In genomic region chr9:55150279-55150726, GRCm38 (mm10) we compare ENCODE assay signal across 8 mouse cellular contexts. TPM values are rescaled to one million over a fixed set of nuclear protein-coding genes. Genes with fewer than 3 reads are reported as not detected.
DNase-seq lines count a peak whose midpoint lies in the region; ATAC-seq lines count a peak whose summit lies in the region.

No protein-coding gene starts in this region.

- peaks cover 15% of the 10 kb centered on the region for H3K4me1 ChIP-seq in liver, embryonic 11.5 days (replicated peaks; ENCODE audit: control insufficient read depth, insufficient read depth, low read length)
- H3K4me1 ChIP-seq in neural tube, embryonic 13.5 days (replicated peaks): peaks cover 39% of the 10 kb centered on the region

- 0 out of 2 replicates have a peak overlapping the region, but pooled peaks have one; percentile 64 for H3K27ac ChIP-seq in liver, embryonic 11.5 days (ENCODE audit: low read depth, low read length)
- 0 out of 2 replicates have a peak overlapping the region, but pooled peaks have one; percentile 89 for H3K27ac ChIP-seq in neural tube, embryonic 13.5 days (replicated peaks)

- H3K36me3 ChIP-seq in liver, embryonic 11.5 days (ENCODE audit: control insufficient read depth, insufficient read depth, low read length): no peaks in the 10 kb centered on the region
- H3K36me3 ChIP-seq in neural tube, embryonic 13.5 days: 0 out of 2 replicates have a peak, but pooled peaks cover 3% of the 10 kb centered on the region

- H3K27me3 ChIP-seq in liver, embryonic 11.5 days (replicated peaks; ENCODE audit: control insufficient read depth, insufficient read depth, low read length): no peaks in the 10 kb centered on the region
- no peaks in the 10 kb centered on the region for H3K27me3 ChIP-seq in neural tube, embryonic 13.5 days

- peak overlapping the region; percentile 85 for H3K4me2 ChIP-seq in liver, embryonic 11.5 days
- H3K4me2 ChIP-seq in neural tube, embryonic 13.5 days: peak overlapping the region; percentile 90

- ATAC-seq in liver, embryonic 11.5 days (replicated peaks; ENCODE audit: low FRiP score): no peak
- no peak for ATAC-seq in neural tube, embryonic 13.5 days (ENCODE audit: low read depth)
- no peak for ATAC-seq in megakaryocyte-erythroid progenitor cell, adult 5-6 weeks (replicated peaks; ENCODE audit: low FRiP score, low TSS enrichment, poor library complexity, severe bottlenecking)

- peak; percentile 46 for DNase-seq in adrenal gland, postnatal 14 days
- DNase-seq in adrenal gland, adult (ENCODE audit: inconsistent age in 2 of 2, low spot score in 1 of 2): no peak
- DNase-seq in right cerebral cortex, postnatal 25 days: peak; percentile 20
- DNase-seq in right cerebral cortex, adult 18-20 months: no peak
- DNase-seq in forelimb bud, embryonic 11.5 days (ENCODE audit: low read depth, low spot score): peak; percentile 16
- DNase-seq in liver, embryonic 11.5 days (ENCODE audit: low spot score): no peak

- no peaks in the 10 kb centered on the region for H3K9me3 ChIP-seq in liver, embryonic 11.5 days (ENCODE audit: control insufficient read depth, low read length)
- H3K9me3 ChIP-seq in neural tube, embryonic 13.5 days: no peaks in the 10 kb centered on the region

- 2% methylated on average over 13 of the region's 13 CpGs for WGBS in liver, embryonic 11.5 days
- WGBS in neural tube, embryonic 13.5 days: 3% methylated on average over 13 of the region's 13 CpGs

- peak overlapping the region; percentile 68 for H3K4me3 ChIP-seq in liver, embryonic 11.5 days (ENCODE audit: low read depth, low read length)
- H3K4me3 ChIP-seq in neural tube, embryonic 13.5 days: peak overlapping the region; percentile 95

- peak overlapping the region; percentile 95 for H3K9ac ChIP-seq in liver, embryonic 11.5 days (ENCODE audit: low read depth, low read length)
- peak overlapping the region; percentile 98 for H3K9ac ChIP-seq in neural tube, embryonic 13.5 days

RNA-seq across cellular contexts. Expression of gene Ube2q2, which starts 1.6 kb away (rescaled TPM):
- 46.7 and 47.5 TPM in 2 replicates for total RNA-seq in adrenal gland, postnatal 14 days (2021)
- polyA plus RNA-seq in liver, embryonic 11.5 days (2014; fragmentation: Nextera tagmentation; extraction: Ambion mirVana): 34.8 and 36.9 TPM in 2 replicates
- 48.0 and 48.4 TPM in 2 replicates for polyA plus RNA-seq in neural tube, embryonic 13.5 days (2015; fragmentation: Nextera tagmentation; extraction: Ambion mirVana)
- 29.3 and 49.5 TPM in 2 replicates for total RNA-seq in megakaryocyte-erythroid progenitor cell, adult 5-6 weeks (2014; fragmentation: Nextera tagmentation)
- 69.1 and 69.4 TPM in 2 replicates for total RNA-seq in megakaryocyte-erythroid progenitor cell, adult 5-6 weeks (2017)

RNA-seq across cellular contexts. Expression of gene Fbxo22, which starts 58.4 kb away (rescaled TPM):
- total RNA-seq in adrenal gland, postnatal 14 days (2021): 27.5 and 31.5 TPM in 2 replicates
- 52.0 and 57.9 TPM in 2 replicates for polyA plus RNA-seq in liver, embryonic 11.5 days (2014; fragmentation: Nextera tagmentation; extraction: Ambion mirVana)
- 79.9 and 80.1 TPM in 2 replicates for polyA plus RNA-seq in neural tube, embryonic 13.5 days (2015; fragmentation: Nextera tagmentation; extraction: Ambion mirVana)
- total RNA-seq in megakaryocyte-erythroid progenitor cell, adult 5-6 weeks (2014; fragmentation: Nextera tagmentation): 24.7 and 53.3 TPM in 2 replicates
- total RNA-seq in megakaryocyte-erythroid progenitor cell, adult 5-6 weeks (2017): 37.1 and 38.1 TPM in 2 replicates

Comparison
In these comparisons a context has a peak if more than half of its experiments do, and no peak if none do; other contexts are left out.
1. DNase-seq: peak in adrenal gland, postnatal 14 days (single experiment), right cerebral cortex, postnatal 25 days (single experiment) and forelimb bud, embryonic 11.5 days (single experiment); none in adrenal gland, adult (0 of 2), right cerebral cortex, adult 18-20 months (single experiment) and liver, embryonic 11.5 days (single experiment).